Mouse (Mus musculus): ENCODE data around the gene Abtb2.

- TF ChIP-seq CTCF (IDR thresholded peaks at IDR 0.05; ENCODE audit: low read depth, low read length) (no peak), POLR2A (IDR thresholded peaks at IDR 0.05; ENCODE audit: extremely low read depth, insufficient read depth, low read length) (no peak)
Measured at GRCm38 (mm10) chr2:103554041-103554440, 12.1 kb upstream of the Abtb2 start.

Data from liver, adult 2 months (tissue).